Mouse (Mus musculus): Measurements from ENCODE around the gene Ceacam1.

DNA sequence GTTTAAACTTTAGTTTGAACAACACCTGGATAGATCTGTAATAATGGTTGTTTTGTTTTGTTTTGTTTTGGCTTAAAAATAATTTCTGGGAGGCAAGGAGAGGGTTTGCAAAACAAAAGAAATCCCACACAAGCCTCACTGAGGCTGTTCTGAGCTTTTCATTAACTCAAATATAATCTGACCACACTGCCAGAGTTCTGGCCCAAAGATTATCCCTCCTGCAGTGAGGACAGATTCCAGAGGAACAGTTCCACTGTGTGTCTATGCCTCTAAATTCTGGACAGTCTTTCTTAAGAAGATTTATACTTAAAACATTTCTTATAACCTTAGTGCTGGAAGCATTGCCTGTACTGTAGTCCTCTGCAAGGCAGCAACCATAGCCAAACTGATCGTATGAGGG lies 17.2 kb upstream of the Ceacam1 start:
- TF ChIP-seq CTCF (IDR thresholded peaks at IDR 0.05; ENCODE audit: borderline replicate concordance, insufficient read depth, low read depth, low read length) (no peak), POLR2A (IDR thresholded peaks at IDR 0.05; ENCODE audit: borderline replicate concordance, insufficient read depth, low read length) (no peak)
